Mouse (Mus musculus) bone marrow, adult 2 months (tissue): ENCODE results near the gene Nfkbiz.

Source experiments
- CTCF ChIP-seq: fragments of 200-500 bp; IDR thresholded peaks from 2 replicates; pipeline ENCODE4 v1.5.1; 2011; ENCODE audit warnings: low read length, control low read depth; ENCODE audit not compliant: control insufficient read depth, insufficient read depth
- POLR2A ChIP-seq: fragments of 200-500 bp; IDR thresholded peaks from 2 replicates; pipeline ENCODE4 v1.6.1; 2011; ENCODE audit warnings: low read depth, mild to moderate bottlenecking, control low read depth, low read length, borderline replicate concordance; ENCODE audit not compliant: control insufficient read depth

- TF ChIP-seq CTCF (no peak), POLR2A (no peak)
These were observed 26.9 kb downstream of the Nfkbiz start for GRCm38 (mm10) chr16:55811792-55812191.
